Mouse (Mus musculus) adrenal gland, postnatal 36 days (tissue): ENCODE measurements around the gene 4932414N04Rik. TPM values are rescaled to one million over a fixed set of nuclear protein-coding genes. Genes with fewer than 3 reads are reported as not detected.

ENCODE experiments used
- total RNA-seq, 2 experiments: library from RNA; stranded (reverse); gene quantifications; 2 replicates each; pipeline ENCODE4 v1.2.3; 2021

Gene 4932414N04Rik
- total RNA-seq, 2 experiments from 2014 or later = not detected

Other genes starting within 250 kb of the 4932414N04Rik start
- gene Stk39, start 184.2 kb upstream of the 4932414N04Rik start, total RNA-seq = 10 to 100 TPM; 63.8 to 79.7 TPM
- not detected for gene 4933409G03Rik, start 74.1 kb upstream of the 4932414N04Rik start, total RNA-seq
- gene Cers6, start 205.0 kb downstream of the 4932414N04Rik start, total RNA-seq = 1 to 10 TPM; 4.3 to 8.4 TPM